Mouse (Mus musculus) lung, postnatal 4 days (tissue): ENCODE results near the gene Rsph3b.

Source experiments
- DNase-seq, 2 experiments: peaks; one replicate each; pipeline ENCODE4 v3.0.0; 2021

Rsph3b gene

DNA sequence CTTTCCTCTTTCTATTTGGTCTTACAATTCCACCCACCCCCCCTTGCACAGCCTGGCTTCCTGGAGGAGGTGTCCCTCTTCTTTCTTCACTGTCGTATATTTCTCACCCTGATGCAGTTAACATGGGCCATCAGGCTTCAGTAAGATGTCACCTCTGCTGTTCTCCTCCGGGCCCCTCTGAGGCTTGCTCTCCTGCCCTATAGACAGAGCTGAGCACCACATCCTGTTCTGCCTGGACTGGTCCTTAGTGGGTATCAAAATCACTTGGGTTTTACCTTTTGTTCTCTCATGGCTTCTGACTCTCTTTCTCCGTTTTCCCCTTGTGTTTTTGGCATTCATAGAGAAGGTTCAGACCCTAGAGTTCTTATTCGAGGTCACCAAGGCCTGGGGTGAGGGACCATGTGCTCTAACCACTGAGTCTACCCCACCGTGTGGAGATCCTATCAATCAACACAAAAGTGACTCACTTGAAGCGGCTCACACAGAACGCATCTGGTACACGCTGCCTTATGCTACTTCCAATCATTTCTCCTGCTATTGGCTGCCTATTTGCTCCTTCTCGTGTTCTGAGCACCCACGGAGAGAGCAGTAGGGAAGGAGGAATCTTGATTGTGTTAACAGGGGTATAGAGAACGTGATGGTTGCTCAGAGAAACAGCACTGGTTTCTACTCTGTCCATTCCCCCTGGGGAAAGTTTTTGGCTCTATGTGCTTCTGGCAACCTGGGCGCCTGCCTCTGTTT, 86.3 kb downstream of the Rsph3b start:
- DNase-seq, result no peak

DNA sequence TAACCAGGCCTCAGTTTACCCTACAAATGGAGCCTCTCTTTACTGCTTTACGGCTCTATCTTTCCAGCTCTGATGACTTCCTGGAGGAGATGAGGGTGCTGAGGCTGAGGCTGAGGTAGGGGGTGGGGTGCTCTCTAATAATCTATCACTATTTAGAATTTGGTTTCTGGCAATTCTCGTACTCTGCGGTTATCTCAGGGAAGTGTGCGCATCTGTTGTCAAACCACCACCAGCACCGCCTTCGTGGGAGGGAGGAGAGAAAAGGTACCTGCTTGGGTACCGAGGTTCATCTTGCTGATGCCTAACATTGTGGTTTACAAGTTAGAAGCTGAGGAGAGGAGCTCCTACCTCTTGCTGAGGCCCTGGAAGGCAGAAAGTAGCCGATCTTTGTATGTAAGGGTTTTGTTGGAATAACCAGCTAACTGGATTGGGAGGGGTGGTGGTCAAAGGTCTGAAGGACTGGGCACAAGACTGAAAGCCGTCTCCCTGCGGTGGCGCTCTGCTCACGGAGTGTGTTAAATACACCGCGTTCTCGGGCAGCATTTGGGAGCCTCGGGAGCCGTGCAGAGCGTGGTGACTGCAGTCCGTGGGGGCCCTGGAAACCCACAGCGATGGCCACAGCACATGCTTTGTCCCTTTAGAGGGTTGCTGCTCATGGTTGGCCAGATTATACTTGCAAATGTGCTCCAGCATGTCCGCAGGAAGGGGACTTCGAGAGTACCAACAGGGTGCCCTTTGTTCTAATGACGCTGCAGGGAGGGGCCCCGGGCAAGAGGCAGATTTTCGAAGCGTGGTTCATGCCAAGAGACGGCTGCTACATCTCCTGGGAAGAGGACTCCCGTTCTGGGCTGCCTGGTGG, 87.1 kb downstream of the Rsph3b start:
- DNase-seq, result peak; percentile 58 to 64

DNA sequence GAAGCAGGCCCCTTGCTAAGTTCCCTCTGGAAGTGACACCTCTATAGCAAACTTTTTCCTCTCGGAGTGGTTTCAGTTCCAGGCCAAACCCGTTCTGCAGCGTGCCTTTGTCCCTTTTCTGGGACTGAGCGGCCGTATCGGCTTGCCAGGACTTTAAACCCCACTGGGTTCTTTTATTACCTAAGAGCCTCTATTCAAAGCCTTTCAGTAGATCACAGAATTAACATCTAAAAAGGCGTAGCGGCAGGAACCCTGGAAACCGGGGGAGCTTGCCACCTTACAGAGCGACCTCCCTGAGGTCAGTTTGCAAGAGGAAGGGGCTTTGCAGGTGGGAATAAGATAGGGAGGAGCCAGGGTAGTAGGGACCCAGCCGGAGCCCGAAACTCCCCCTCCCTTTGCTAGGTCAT, 88.0 kb downstream of the Rsph3b start:
- peak; percentile 38 to 57 for DNase-seq

- no peak for DNase-seq
Observed at GRCm38 (mm10) chr17:6860067-6860466, 88.4 kb downstream of the Rsph3b start.
